Mouse (Mus musculus) lung, embryonic 16.5 days (tissue): ENCODE data around the gene Bsn. TPM values are rescaled to one million over a fixed set of nuclear protein-coding genes. Genes with fewer than 3 reads are reported as not detected.

ENCODE experiments used
- ATAC-seq: fragments of 200-750 bp; cut with Nextera tagmentation; 2 replicates; pipeline ENCODE4 v1.8.0; 2017; ENCODE audit warnings: low read depth, mild to moderate bottlenecking, moderate library complexity
- H3K27ac ChIP-seq: fragments of 300-500 bp; sonication (generic); 2 replicates; pipeline ENCODE4 v1.5.1; 2014; ENCODE audit warnings: mild to moderate bottlenecking, control low read depth, low read length
- H3K27me3 ChIP-seq: fragments of 300-500 bp; sonication (generic); 2 replicates; pipeline ENCODE4 v1.6.1; 2014; ENCODE audit warnings: low read depth, low read length, mixed read lengths; ENCODE audit not compliant: control insufficient read depth, insufficient read depth
- H3K36me3 ChIP-seq: fragments of 300-500 bp; sonication (generic); 2 replicates; pipeline ENCODE4 v1.6.1; 2014; ENCODE audit warnings: low read length; ENCODE audit not compliant: control insufficient read depth, insufficient read depth
- H3K4me1 ChIP-seq: fragments of 300-500 bp; sonication (generic); replicated peaks from 2 replicates; pipeline ENCODE4 v1.6.1; 2014; ENCODE audit warnings: low read length, mixed read lengths; ENCODE audit not compliant: control insufficient read depth, insufficient read depth
- H3K4me2 ChIP-seq: fragments of 300-500 bp; sonication (generic); 2 replicates; pipeline ENCODE4 v1.6.1; 2014; ENCODE audit warnings: low read depth, low read length, control low read depth
- H3K4me3 ChIP-seq: fragments of 300-500 bp; sonication (generic); 2 replicates; pipeline ENCODE4 v1.5.1; 2014; ENCODE audit warnings: mild to moderate bottlenecking, low read length, control low read depth
- H3K9ac ChIP-seq: fragments of 300-500 bp; sonication (generic); 2 replicates; pipeline ENCODE4 v1.6.1; 2014; ENCODE audit warnings: low read length, control low read depth
- H3K9me3 ChIP-seq: fragments of 300-500 bp; sonication (generic); 2 replicates; pipeline ENCODE4 v1.6.1; 2016; ENCODE audit warnings: low read length; ENCODE audit not compliant: control insufficient read depth
- WGBS: fragments of 180-500 bp; shearing (Covaris S2); extraction: QIAGEN DNeasy Blood & Tissue Kit; methylation state at CpG from one replicate; pipeline ENCODE4 v1.1.7; 2014; 5-methylcytosine and 5-hydroxymethylcytosine counted together
- polyA plus RNA-seq: library from polyadenylated mRNA; unstranded; fragments of >200 nt; fragmentation: Nextera tagmentation; extraction: Ambion mirVana; gene quantifications from 2 replicates; pipeline ENCODE4 v1.2.1, GENCODE M21; 2015

Gene Bsn
- polyA plus RNA-seq, 1 experiment from 2014 or later, result 0.26 TPM

DNA sequence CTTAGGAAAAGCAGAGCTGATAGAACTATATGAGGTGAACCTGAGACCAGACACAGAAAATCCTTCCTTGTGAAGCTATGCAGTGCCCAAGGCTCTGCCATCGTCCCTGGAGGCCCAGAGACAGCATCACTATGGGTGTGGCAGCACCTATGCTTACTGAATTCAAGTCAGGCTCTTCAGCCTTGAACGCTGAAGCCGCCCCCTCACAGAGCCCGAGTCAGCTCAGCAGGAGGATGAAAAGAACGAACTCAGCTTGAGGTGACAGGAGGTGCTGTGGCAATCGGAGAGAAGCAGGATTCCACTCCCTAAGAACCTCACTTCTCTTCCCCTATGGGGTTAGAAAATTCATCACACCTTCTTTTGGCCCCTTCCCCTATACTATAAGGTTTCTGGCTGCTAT lies 2.6 kb downstream of the Bsn start:
- Histone ChIP-seq H3K9me3 (no peaks in the 10 kb centered on the region), H3K9ac (no peak overlapping the region), H3K4me3 (no peak overlapping the region), H3K27me3 (peaks cover 19% of the 10 kb centered on the region), H3K4me1 (peaks cover 6% of the 10 kb centered on the region; the same call in 1 of the 2 replicates), H3K27ac (no peak overlapping the region), H3K36me3 (no peaks in the 10 kb centered on the region), H3K4me2 (no peak overlapping the region)
- no peak for ATAC-seq
- 27% methylated on average over 6 of the region's 6 CpGs for WGBS

- Histone ChIP-seq H3K4me3 (no peak overlapping the region), H3K4me1 (peaks cover 6% of the 10 kb centered on the region; the same call in 1 of the 2 replicates), H3K36me3 (no peaks in the 10 kb centered on the region), H3K27ac (no peak overlapping the region), H3K27me3 (peaks cover 19% of the 10 kb centered on the region), H3K9me3 (no peaks in the 10 kb centered on the region), H3K9ac (no peak overlapping the region), H3K4me2 (no peak overlapping the region)
- 78% methylated on average over 8 of the region's 8 CpGs for WGBS
- ATAC-seq, result no peak
These were observed 4.4 kb downstream of the Bsn start for GRCm38 (mm10) chr9:108185786-108186185.

DNA sequence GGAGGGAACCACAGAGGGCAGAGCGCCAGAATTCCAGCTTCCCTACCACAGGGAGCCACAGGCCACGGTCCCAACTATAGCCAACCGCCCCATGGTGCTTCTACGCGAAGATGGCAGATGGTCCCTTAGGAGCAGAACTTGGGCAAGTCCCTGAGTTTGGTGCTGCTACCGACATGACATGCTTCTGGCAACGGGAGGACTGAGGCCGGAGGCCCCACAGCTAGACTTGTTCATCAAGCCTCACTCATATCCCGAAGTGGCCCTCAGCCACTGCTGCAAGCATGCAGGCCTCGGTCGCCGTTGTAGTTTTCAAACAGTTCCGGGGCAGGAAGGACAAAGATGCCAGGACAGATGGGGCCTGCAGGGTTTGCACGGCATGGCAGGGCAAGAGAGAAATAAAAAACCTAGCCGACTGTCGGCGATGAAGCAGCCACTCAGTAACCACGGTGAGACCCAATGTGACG lies 6.6 kb downstream of the Bsn start:
- Histone ChIP-seq H3K4me3 (no peak overlapping the region), H3K4me1 (no peaks in the 10 kb centered on the region), H3K9me3 (no peaks in the 10 kb centered on the region), H3K27me3 (no peaks in the 10 kb centered on the region; the same call in 1 of the 2 replicates), H3K36me3 (no peaks in the 10 kb centered on the region), H3K4me2 (no peak overlapping the region), H3K9ac (no peak overlapping the region), H3K27ac (no peak overlapping the region)
- 83% methylated on average over 19 of the region's 19 CpGs for WGBS
- ATAC-seq, result no peak

DNA sequence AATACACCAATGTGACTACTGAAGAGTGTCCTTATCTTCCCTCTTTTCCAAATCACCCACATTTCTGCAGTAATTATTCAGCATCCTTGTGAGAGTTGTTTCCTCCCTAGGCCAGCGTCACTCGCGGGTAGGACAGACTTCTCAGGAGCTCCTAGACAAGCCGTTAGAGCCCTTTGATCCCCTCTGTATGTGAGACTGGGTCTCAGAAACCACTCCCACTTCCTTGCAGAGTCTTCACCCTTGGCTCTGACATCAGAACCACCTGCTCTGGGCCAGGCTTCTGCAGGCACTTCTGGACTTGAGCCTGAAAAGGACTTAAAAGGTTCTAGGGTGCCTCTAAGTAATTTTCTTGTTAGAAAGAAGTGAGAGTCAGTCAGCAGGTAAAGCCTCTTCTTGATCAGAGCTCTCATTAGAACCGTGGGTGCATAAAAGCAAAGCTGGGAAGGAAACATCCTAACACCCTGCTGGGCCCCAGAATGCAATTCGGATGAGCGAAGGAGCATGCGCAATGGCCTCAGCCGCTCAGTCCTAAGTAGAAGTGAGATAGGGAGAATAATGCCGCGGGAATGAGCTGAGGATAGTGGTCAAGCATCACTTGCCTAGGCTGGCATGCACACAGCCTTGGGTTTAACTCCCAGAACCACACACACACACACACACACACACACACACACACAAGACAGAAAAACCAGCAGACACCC lies 7.2 kb downstream of the Bsn start:
- no peak overlapping the region for H3K4me3 ChIP-seq
- no peak overlapping the region for H3K4me2 ChIP-seq
- H3K9ac ChIP-seq, result no peak overlapping the region
- no peak overlapping the region for H3K27ac ChIP-seq
- H3K27me3 ChIP-seq, result no peaks in the 10 kb centered on the region
- ATAC-seq, result no peak
- no peaks in the 10 kb centered on the region for H3K9me3 ChIP-seq
- no peaks in the 10 kb centered on the region for H3K4me1 ChIP-seq
- 59% methylated on average over 11 of the region's 11 CpGs for WGBS
- no peaks in the 10 kb centered on the region for H3K36me3 ChIP-seq

- H3K9ac ChIP-seq, result no peak overlapping the region
- no peaks in the 10 kb centered on the region for H3K9me3 ChIP-seq
- H3K36me3 ChIP-seq, result no peaks in the 10 kb centered on the region
- no peaks in the 10 kb centered on the region for H3K27me3 ChIP-seq
- no peak for ATAC-seq
- 57% methylated on average over 5 of the region's 5 CpGs for WGBS
- H3K4me3 ChIP-seq, result no peak overlapping the region
- H3K4me1 ChIP-seq, result peaks cover 3% of the 10 kb centered on the region; the same call in 1 of the 2 replicates
- H3K4me2 ChIP-seq, result no peak overlapping the region
- no peak overlapping the region for H3K27ac ChIP-seq
These were observed 11.8 kb downstream of the Bsn start for GRCm38 (mm10) chr9:108178391-108178790.

DNA sequence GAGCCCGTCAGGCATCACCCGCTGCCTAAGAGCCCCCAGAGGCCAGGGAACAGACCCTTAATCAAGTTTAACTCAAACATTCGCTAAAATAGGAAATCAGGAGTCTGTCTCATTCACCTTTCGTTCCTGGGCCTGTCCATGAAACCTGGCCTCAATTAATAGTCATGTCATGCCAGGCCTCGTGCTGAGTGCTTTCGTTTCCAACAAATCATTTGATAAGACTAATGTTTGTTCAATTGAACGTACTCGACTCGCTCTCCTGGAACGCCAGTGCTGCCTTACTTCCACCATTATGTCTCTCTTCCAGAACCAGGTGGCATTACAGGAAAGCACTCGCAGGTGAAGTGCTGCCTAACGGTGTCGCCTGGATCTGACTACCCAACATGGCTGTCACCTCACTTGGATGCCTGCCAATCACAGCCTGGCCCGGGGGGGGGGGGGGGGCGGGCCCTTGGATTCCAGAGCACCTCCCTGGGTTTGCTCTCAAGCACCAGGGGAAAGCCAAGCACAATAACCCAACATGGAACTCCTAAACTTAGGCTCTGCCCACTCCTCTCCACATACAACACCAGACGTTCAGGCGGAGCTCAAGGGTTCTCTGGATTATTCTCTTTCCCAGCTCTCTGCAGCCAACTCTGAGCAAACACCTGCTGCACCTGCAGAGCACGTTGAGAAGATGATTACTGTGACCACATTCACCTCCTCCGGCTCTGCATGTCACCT lies 14.9 kb downstream of the Bsn start:
- no peaks in the 10 kb centered on the region for H3K27me3 ChIP-seq
- no peak overlapping the region for H3K4me2 ChIP-seq
- H3K9me3 ChIP-seq, result no peaks in the 10 kb centered on the region
- H3K36me3 ChIP-seq, result no peaks in the 10 kb centered on the region
- H3K4me3 ChIP-seq, result no peak overlapping the region
- peak overlapping the region; percentile 32; the same call in 1 of the 2 replicates for H3K27ac ChIP-seq
- peaks cover 3% of the 10 kb centered on the region; the same call in 1 of the 2 replicates for H3K4me1 ChIP-seq
- no peak overlapping the region for H3K9ac ChIP-seq
- ATAC-seq, result peak; percentile 86
- WGBS, result 42% methylated on average over 19 of the region's 19 CpGs

DNA sequence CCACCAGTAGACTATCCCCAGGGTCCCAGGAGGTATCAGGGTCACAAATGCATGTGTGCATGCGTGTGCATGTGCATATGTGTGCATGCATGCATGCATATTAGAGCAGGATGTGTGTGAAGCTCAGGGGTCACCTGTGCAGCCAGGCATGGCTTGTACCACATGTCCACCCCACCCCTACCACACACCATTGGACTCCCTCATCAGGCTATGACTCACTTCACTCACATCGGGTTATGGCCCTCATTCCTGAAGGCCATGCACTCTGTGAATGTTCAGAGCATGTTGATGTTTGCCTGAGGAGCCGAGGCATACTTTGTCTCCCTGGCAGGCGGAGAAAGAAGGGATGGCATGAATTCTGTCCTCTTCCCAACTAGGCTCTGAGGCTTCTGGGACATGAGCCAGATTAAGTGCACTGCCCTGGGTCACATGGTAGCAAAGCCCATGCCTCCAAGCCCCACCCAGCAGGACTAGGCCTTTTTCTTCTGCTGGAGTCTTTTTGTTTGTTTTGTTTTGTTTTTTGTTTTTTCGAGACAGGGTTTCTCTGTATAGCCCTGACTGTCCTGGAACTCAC lies 17.3 kb downstream of the Bsn start:
- H3K4me1 ChIP-seq, result peaks cover 5% of the 10 kb centered on the region; the same call in 1 of the 2 replicates
- ATAC-seq, result no peak
- no peak overlapping the region for H3K4me3 ChIP-seq
- H3K27ac ChIP-seq, result no peak overlapping the region
- H3K9me3 ChIP-seq, result no peaks in the 10 kb centered on the region
- no peak overlapping the region for H3K9ac ChIP-seq
- H3K27me3 ChIP-seq, result no peaks in the 10 kb centered on the region
- H3K4me2 ChIP-seq, result no peak overlapping the region
- 62% methylated on average over 5 of the region's 5 CpGs for WGBS
- no peaks in the 10 kb centered on the region for H3K36me3 ChIP-seq

GRCm38 (mm10) chr9:108169751-108170150 lies 20.4 kb downstream of the Bsn start:
- Histone ChIP-seq H3K4me1 (peaks cover 2% of the 10 kb centered on the region; the same call in 1 of the 2 replicates), H3K9ac (no peak overlapping the region), H3K27me3 (no peaks in the 10 kb centered on the region), H3K4me2 (no peak overlapping the region), H3K4me3 (no peak overlapping the region), H3K27ac (peak overlapping the region; percentile 65), H3K9me3 (no peaks in the 10 kb centered on the region), H3K36me3 (no peaks in the 10 kb centered on the region)
- peak; percentile 82 for ATAC-seq
- WGBS, result 49% methylated on average over 10 of the region's 10 CpGs

DNA sequence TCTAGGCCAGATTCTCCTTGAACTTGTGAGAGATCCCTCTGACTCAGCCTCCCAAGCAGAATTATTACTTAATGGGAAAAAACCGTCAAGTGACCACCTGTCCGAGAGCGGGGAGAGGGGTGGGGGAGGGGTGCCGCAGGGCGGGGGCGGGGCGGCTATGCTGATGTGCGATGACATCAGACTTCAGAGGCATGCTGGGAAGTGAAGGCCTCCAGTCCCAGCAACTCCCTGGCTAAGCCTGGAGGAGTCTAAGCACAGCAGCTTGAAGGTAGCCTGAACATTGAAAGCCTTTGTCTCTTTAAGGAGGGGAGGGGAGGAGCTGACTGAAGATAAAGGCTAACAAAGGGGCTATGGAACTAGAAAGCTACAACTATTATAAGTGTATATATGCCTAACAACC lies 25.0 kb downstream of the Bsn start:
- Histone ChIP-seq H3K4me1 (0 out of 2 replicates have a peak, but pooled peaks cover 2% of the 10 kb centered on the region), H3K9ac (no peak overlapping the region), H3K27ac (no peak overlapping the region), H3K36me3 (no peaks in the 10 kb centered on the region), H3K4me2 (no peak overlapping the region), H3K9me3 (no peaks in the 10 kb centered on the region), H3K4me3 (no peak overlapping the region), H3K27me3 (no peaks in the 10 kb centered on the region)
- no peak for ATAC-seq
- 50% methylated on average over 8 of the region's 8 CpGs for WGBS
